Mouse (Mus musculus) gastrocnemius, adult 18-20 months (tissue): ENCODE measurements around the gene Fbxl18. TPM values are rescaled to one million over a fixed set of nuclear protein-coding genes. Genes with fewer than 3 reads are reported as not detected.

Experiments used
- DNase-seq: peaks from one replicate; pipeline ENCODE4 v3.0.0; 2021; ENCODE audit warnings: low spot score
- total RNA-seq, 2 experiments: library from RNA; stranded (reverse); gene quantifications; 2 replicates each; pipeline ENCODE4 v1.2.3; 2021

Gene Fbxl18
- total RNA-seq, 2 experiments from 2014 or later: 4.9 to 5.9 TPM

- DNase-seq: no peak
Observed at GRCm38 (mm10) chr5:142824091-142824490, 71.1 kb downstream of the Fbxl18 start.

GRCm38 (mm10) chr5:142823096-142824062 lies 71.8 kb downstream of the Fbxl18 start:
- DNase-seq: peak; percentile 93

- DNase-seq: peak; percentile 52
Observed at GRCm38 (mm10) chr5:142822286-142823095, 72.7 kb downstream of the Fbxl18 start.

GRCm38 (mm10) chr5:142821974-142822285 lies 73.3 kb downstream of the Fbxl18 start:
- DNase-seq: no peak

- peak; percentile 94 for DNase-seq
Observed at GRCm38 (mm10) chr5:142821266-142821973, 73.8 kb downstream of the Fbxl18 start.

- peak; percentile 75 for DNase-seq
Observed at GRCm38 (mm10) chr5:142820276-142821265, 74.7 kb downstream of the Fbxl18 start.

GRCm38 (mm10) chr5:142819385-142820275 lies 75.6 kb downstream of the Fbxl18 start:
- peak; percentile 73 for DNase-seq

- peak; percentile 71 for DNase-seq
Observed at GRCm38 (mm10) chr5:142818435-142819360, 76.5 kb downstream of the Fbxl18 start.

GRCm38 (mm10) chr5:142817524-142818434 lies 77.4 kb downstream of the Fbxl18 start, which contains the start of gene Tnrc18:
Tnrc18 (minus strand) TSS chr5:142817662.
- DNase-seq: peak; percentile 99

Other genes starting within 250 kb of the Fbxl18 start
- gene Slc29a4, start 202.9 kb downstream of the Fbxl18 start, total RNA-seq: under 1 TPM in 1 of 2 experiments, not detected in 1; 0.24 TPM
- 10 to 100 TPM; 29.0 to 40.6 TPM for gene Tnrc18, start 77.8 kb downstream of the Fbxl18 start, total RNA-seq
- gene Actb, start 11.3 kb upstream of the Fbxl18 start, total RNA-seq: 100 to 1,000 TPM; 452 to 583 TPM
- 1 to 10 TPM; 3.7 to 8.5 TPM for gene Fscn1, start 64.9 kb upstream of the Fbxl18 start, total RNA-seq
- gene Rnf216, start 217.6 kb upstream of the Fbxl18 start, total RNA-seq: 10 to 100 TPM; 15.5 to 17.0 TPM